Mouse (Mus musculus): ENCODE measurements around the gene Hes2. TPM values are rescaled to one million over a fixed set of nuclear protein-coding genes. Genes with fewer than 3 reads are reported as not detected.

The Hes2 gene
- total RNA-seq (2015) (not detected in 2 replicates), total RNA-seq (2017) (not detected in 2 replicates)

GRCm38 (mm10) chr4:152158585-152159284, at the start of gene Hes2:
TSS of gene Hes2 (plus strand) at chr4:152158867.
- no peak for ATAC-seq (ENCODE audit: poor library complexity, severe bottlenecking)

DNA sequence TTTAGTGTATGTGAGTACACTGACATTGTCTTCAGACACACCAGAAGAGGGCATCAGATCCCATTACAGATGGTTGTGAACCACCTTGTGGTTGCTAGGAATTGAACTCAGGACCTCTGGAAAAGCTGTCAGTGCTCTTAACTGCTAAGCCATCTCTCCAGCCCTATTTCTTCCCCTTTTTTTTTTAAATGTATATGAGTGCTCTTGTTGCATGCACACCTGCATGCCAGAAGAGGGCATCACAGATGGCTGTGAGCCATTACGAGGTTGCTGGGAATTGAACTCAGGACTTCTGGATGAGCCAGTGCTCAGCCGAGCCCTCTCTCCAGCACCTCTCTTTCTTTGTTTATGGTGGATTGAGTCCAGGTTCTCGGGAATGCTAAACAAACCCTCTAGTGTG, 49.2 kb upstream of the Hes2 start:
- ATAC-seq (ENCODE audit: poor library complexity, severe bottlenecking), result no peak

DNA sequence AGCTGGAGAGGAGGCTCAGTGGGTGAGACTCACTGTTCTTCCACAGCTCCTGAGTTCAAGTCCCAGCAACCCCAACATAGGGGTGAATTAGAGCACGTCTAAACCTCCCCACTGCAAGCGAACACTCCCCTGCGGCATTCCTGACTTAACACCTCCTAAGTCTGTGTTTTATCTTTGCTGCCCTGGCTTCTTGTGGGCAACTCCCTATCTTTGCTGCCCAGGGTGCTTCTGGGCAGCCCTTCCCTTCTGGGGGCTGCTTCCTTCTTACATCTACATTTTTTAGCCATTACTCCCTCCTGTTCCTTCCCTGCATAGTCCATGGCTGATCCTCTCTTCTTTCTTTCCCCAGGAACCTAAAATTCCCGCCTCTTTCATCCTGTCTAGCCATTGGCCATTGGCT, 48.0 kb upstream of the Hes2 start:
- no peak for ATAC-seq (ENCODE audit: poor library complexity, severe bottlenecking)

DNA sequence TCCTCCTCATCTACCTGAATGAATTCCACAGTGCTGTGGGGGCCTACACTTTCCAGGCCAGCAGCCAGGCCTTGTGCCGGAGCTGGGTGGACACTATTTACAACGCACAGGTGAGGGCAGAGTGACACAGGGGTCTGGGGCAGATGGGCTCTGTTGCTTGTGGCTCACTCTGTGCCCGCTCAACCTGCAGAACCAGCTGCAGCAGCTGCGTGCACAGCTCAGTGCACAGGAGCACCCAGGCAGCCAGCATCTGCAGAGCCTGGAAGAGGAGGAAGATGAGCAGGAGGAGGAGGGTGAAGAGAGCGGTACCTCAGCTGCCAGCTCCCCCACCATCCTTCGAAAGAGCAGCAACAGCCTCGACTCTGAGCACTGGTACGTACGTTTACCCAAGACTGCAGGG, 46.3 kb upstream of the Hes2 start:
- no peak for ATAC-seq (ENCODE audit: poor library complexity, severe bottlenecking)

- no peak for ATAC-seq (ENCODE audit: poor library complexity, severe bottlenecking)
These were observed 44.6 kb upstream of the Hes2 start for GRCm38 (mm10) chr4:152114080-152114479.

GRCm38 (mm10) chr4:152115921-152116612, 42.6 kb upstream of the Hes2 start, which contains the start of gene Tnfrsf25:
TSS of gene Tnfrsf25 (plus strand) at chr4:152115934.
- ATAC-seq (ENCODE audit: poor library complexity, severe bottlenecking), result peak; percentile 29; the same call in 1 of the 2 replicates

DNA sequence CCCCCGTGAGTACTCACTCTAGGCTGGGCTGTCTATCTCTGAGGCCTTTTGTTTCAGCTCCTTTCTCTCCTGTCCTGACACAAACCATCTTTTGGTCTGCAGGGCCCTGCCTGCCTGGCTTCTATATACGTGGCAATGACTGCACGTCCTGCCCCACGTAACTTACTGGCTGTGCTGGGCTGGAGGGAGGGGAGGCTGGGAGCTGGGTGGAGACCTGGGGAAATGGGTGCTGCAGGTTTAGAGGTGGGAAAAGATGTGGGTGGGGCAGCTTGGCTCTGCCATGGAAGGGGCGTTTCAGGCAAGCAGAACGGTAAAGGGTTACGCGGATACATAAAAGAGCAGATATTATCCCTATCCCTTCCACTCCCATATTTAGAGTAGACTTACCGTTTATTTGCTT, 41.1 kb upstream of the Hes2 start:
- ATAC-seq (ENCODE audit: poor library complexity, severe bottlenecking), result no peak

GRCm38 (mm10) chr4:152119396-152120292, 39.0 kb upstream of the Hes2 start:
- no peak for ATAC-seq (ENCODE audit: poor library complexity, severe bottlenecking)

DNA sequence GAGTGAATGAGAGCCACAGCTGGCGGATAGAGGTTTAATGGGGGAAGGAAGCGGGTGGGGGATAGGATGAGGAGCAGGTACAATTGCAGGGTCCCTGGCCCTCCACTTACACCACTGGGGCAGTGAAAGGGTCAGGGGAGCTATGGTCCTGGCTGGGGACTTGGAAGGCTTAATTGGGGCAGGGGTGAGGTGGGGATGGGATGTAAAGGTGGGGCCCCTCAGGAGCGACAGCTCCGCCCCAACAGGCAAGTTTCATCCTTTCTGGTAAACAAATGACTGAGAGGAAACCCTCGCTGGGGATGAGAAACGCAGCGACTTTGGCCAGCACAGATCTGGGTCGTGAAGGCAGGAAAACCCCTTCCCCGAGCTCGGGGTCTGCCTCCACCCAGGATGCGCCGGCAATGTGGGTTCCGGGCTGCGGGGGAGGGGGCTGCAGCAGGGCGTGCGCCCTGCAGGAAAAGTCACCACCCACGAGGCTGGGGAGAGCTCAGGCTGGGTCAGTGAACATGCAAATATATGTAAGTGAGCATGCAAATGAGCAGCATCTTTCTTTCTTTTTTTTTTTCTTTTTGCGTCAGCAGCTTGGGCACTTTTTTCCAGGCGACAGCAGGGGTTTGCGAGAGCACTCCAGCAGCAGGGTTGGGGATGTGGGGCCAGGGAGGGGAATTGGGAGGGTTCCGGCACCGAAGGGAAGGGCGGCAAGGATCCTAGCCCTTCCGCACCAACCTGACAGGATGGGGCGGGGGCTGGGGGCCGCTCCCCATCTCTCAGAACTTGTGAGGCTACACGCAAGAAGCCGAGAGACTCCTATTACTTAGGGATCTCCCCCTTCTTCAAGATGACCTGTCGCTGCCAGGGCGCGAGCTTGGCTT, 38.1 kb upstream of the Hes2 start:
- no peak for ATAC-seq (ENCODE audit: poor library complexity, severe bottlenecking)

- no peak for ATAC-seq (ENCODE audit: poor library complexity, severe bottlenecking)
These were observed 37.5 kb upstream of the Hes2 start for GRCm38 (mm10) chr4:152121183-152121505.

DNA sequence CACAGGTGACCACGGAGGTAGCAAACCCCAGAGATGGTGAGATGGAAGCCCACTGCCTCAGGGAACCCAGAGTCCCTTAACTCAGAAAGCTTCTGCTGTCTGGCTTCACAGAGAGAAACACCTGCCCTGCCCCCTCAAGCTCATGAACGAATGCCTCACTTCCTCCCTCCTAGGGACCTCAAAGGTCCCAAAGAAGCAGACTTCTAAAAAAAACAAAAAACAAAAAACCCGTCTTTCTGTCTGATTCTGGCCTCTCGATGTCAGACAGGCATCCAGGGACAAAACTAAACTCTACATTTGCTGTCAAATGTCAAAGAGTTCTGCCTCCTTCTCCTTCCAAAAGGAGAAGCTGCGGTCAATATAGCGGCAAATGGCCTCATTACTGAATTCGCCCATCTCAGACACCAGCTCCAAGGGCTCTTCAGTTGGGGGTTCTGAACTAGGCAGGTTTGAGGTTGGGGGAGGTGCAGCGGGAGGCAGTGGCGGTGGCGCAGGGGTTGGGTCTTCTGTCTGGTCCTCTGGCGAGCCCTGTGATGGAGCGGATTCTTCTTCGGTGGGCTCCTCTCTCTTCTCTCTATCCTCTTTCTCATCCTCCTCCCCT, 34.2 kb upstream of the Hes2 start:
- ATAC-seq (ENCODE audit: poor library complexity, severe bottlenecking), result peak; percentile 55

- 0 out of 2 replicates have a peak, but pooled peaks have one; percentile 13 for ATAC-seq (ENCODE audit: poor library complexity, severe bottlenecking)
These were observed 33.3 kb upstream of the Hes2 start for GRCm38 (mm10) chr4:152125161-152126025.

GRCm38 (mm10) chr4:152126026-152126920, 32.4 kb upstream of the Hes2 start:
- ATAC-seq (ENCODE audit: poor library complexity, severe bottlenecking), result no peak

- ATAC-seq (ENCODE audit: poor library complexity, severe bottlenecking), result no peak
These were observed 30.8 kb upstream of the Hes2 start for GRCm38 (mm10) chr4:152127884-152128283.

GRCm38 (mm10) chr4:152128784-152129183, 29.9 kb upstream of the Hes2 start:
- ATAC-seq (ENCODE audit: poor library complexity, severe bottlenecking), result no peak

GRCm38 (mm10) chr4:152129395-152129930, 29.2 kb upstream of the Hes2 start:
- ATAC-seq (ENCODE audit: poor library complexity, severe bottlenecking), result no peak

- peak; percentile 47 for ATAC-seq (ENCODE audit: poor library complexity, severe bottlenecking)
These were observed 27.7 kb upstream of the Hes2 start for GRCm38 (mm10) chr4:152130771-152131653.

All from megakaryocyte, adult 5-6 weeks (primary cell).